Comparison of ENCODE assay signal across 1 mouse cellular context in the genomic region with DNA sequence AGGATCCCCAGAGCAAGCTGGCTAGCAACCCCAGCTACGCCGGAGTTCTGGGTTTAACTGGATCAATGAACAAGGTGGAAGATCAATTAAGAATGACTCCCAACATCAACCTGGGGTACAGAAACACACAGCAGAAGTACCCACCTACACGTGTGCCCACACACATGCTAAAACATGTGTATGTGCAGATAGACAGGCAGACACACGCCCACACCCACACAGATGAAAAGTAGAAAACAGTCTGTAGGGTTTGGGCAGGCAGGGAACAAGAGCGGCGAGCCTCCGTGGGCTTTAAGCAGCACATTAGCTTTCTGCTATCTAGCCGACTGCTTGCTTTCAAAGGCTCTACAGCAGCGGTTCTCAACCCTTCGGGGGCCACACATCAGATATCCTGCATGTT.
TF ChIP-seq lines count a peak whose summit lies in the region.

No protein-coding gene starts in this region.

TF ChIP-seq in MEL, 35 proteins besides CTCF, POLR2A, EP300 and RAD21 (continued from another document):
- TF ChIP-seq SMC3 (IDR thresholded peaks at IDR 0.05; ENCODE audit: low read depth, low read length): no peak
